21 mouse cellular contexts compared by ENCODE assay signal in the genomic region with DNA sequence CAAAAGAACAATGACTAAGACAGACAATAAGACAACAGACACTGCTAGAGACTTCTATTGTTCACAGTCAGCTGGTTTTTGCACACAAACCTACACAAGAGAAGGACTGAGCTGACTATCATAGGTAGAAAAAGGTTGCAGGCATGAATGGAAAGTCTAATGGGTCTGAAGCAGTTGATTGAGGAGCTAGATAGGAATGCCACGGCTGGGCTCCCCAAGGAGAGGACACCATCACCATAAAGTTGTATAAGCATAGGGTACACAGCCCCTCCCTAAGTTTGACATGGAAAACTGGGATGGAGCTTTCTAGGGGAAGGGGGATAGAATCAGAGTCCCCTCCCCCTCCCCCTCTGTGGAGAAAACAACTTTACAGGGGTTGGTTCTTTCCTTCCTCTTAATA.
"Had no signal": no experiment of that assay in that cellular context is flagged by ENCODE, and none has a peak within 500 bp of the region (broad histone marks: within the 10 kb centered on the region; RNA-seq: fewer than 3 reads in every experiment).

No protein-coding gene starts in this region.

- H3K27ac ChIP-seq: midbrain, embryonic 10.5 days; midbrain, embryonic 12.5 days; neural tube, embryonic 13.5 days; neural tube, embryonic 15.5 days; stomach, embryonic 15.5 days; stomach, postnatal 0 days had no signal

- ATAC-seq: midbrain, embryonic 16.5 days had no signal

- DNase-seq: lung, adult 18-20 months; lung, embryonic 14.5 days; lung, postnatal 10 days; lung, postnatal 4 days; midbrain, embryonic 14.5 days; retina, postnatal 1 day; right cerebral cortex, adult 18-20 months; right cerebral cortex, postnatal 25 days; right cerebral cortex, postnatal 4 days; spleen, adult 18-20 months; thymus, adult 2 months; thymus, postnatal 25 days; thymus, postnatal 4 days had no signal

- H3K36me3 ChIP-seq: midbrain, embryonic 10.5 days; midbrain, embryonic 12.5 days; neural tube, embryonic 13.5 days; neural tube, embryonic 15.5 days; stomach, embryonic 15.5 days had no signal

- H3K4me1 ChIP-seq: midbrain, embryonic 10.5 days; midbrain, embryonic 12.5 days; neural tube, embryonic 13.5 days; neural tube, embryonic 15.5 days; stomach, embryonic 15.5 days had no signal

- H3K4me2 ChIP-seq: lung, embryonic 14.5 days; midbrain, embryonic 12.5 days; neural tube, embryonic 13.5 days; neural tube, embryonic 15.5 days; stomach, embryonic 15.5 days had no signal

- H3K4me3 ChIP-seq: midbrain, embryonic 10.5 days; midbrain, embryonic 12.5 days; myocyte; neural tube, embryonic 13.5 days; neural tube, embryonic 15.5 days; stomach, embryonic 15.5 days had no signal

- H3K9ac ChIP-seq: lung, embryonic 14.5 days; midbrain, embryonic 12.5 days; neural tube, embryonic 13.5 days; neural tube, embryonic 15.5 days; stomach, embryonic 15.5 days had no signal

- H3K9me3 ChIP-seq: midbrain, embryonic 12.5 days; neural tube, embryonic 13.5 days; neural tube, embryonic 15.5 days had no signal

- H3K27me3 ChIP-seq: midbrain, embryonic 12.5 days; neural tube, embryonic 13.5 days; neural tube, embryonic 15.5 days; stomach, embryonic 15.5 days had no signal
